Mouse (Mus musculus) embryonic fibroblast, embryonic 13.5 days (primary cell): ENCODE measurements around the gene Gm10638.

Source experiments
- CTCF ChIP-seq: IDR thresholded peaks from 2 replicates; pipeline ENCODE4 v1.5.1; 2011; ENCODE audit warnings: mild to moderate bottlenecking, control low read depth, low read length, moderate library complexity, borderline replicate concordance; ENCODE audit not compliant: insufficient read depth
- POLR2A ChIP-seq: IDR thresholded peaks from 2 replicates; pipeline ENCODE4 v1.6.1; 2011; ENCODE audit warnings: low read depth, mild to moderate bottlenecking, control low read depth, low read length, moderate library complexity

DNA sequence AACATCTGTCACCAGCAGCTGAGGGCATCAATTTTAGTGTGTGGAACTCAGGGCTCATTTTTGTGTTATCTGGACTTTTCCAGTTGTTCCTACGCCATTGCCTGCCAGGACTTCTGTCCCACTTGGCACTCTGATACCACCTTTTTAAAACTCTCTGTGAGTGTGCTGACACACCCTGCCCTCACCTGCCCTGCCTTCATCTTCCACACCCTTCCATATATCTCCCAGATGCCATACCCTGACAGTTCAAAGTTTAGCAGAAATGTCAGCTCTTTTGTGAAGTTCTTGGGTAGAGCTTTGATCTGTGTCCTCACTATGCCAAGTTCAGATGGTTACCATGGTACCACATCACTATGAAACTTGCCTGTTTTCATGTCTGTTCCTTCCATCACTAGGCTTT, 44.1 kb downstream of the Gm10638 start:
- no peak for TF ChIP-seq CTCF
- TF ChIP-seq POLR2A = no peak
